Mouse (Mus musculus) limb, embryonic 15.5 days (tissue): ENCODE measurements at regions not wholly inside any gene's neighbourhood (a gene's known extent, or its start where the extent isn't known, plus 50 kb on each side); places are given as distances from the start of the nearest gene placed in this dataset.

ENCODE experiments used
- ATAC-seq: fragments of 200-750 bp; cut with Nextera tagmentation; 2 replicates; pipeline ENCODE4 v1.8.0; 2017; ENCODE audit warnings: low read depth, moderate TSS enrichment; ENCODE audit not compliant: insufficient number of reproducible peaks, low FRiP score, low TSS enrichment
- H3K27ac ChIP-seq: fragments of 300-500 bp; sonication (generic); 2 replicates; pipeline ENCODE4 v1.5.1; 2015; ENCODE audit warnings: moderate library complexity, mild to moderate bottlenecking, inconsistent platforms
- H3K27me3 ChIP-seq: fragments of 300-500 bp; sonication (generic); 2 replicates; pipeline ENCODE4 v1.6.1; 2015; ENCODE audit warnings: inconsistent platforms
- H3K36me3 ChIP-seq: fragments of 300-500 bp; sonication (generic); 2 replicates; pipeline ENCODE4 v1.6.1; 2015; ENCODE audit warnings: inconsistent platforms
- H3K4me1 ChIP-seq: fragments of 300-500 bp; sonication (generic); 2 replicates; pipeline ENCODE4 v1.6.1; 2015; ENCODE audit warnings: inconsistent platforms
- H3K4me2 ChIP-seq: fragments of 300-500 bp; sonication (generic); 2 replicates; pipeline ENCODE4 v1.6.1; 2015; ENCODE audit warnings: mild to moderate bottlenecking, inconsistent platforms
- H3K4me3 ChIP-seq: fragments of 300-500 bp; sonication (generic); 2 replicates; pipeline ENCODE4 v1.5.1; 2015; ENCODE audit warnings: mild to moderate bottlenecking, inconsistent platforms
- H3K9ac ChIP-seq: fragments of 300-500 bp; sonication (generic); 2 replicates; pipeline ENCODE4 v1.6.1; 2015; ENCODE audit warnings: inconsistent platforms
- H3K9me3 ChIP-seq: fragments of 300-500 bp; sonication (generic); 2 replicates; pipeline ENCODE4 v1.6.1; 2016; ENCODE audit warnings: inconsistent platforms
- WGBS: fragments of 180-500 bp; shearing (Covaris S2); methylation state at CpG from one replicate; pipeline ENCODE4 v1.1.7; 2015; 5-methylcytosine and 5-hydroxymethylcytosine counted together

DNA sequence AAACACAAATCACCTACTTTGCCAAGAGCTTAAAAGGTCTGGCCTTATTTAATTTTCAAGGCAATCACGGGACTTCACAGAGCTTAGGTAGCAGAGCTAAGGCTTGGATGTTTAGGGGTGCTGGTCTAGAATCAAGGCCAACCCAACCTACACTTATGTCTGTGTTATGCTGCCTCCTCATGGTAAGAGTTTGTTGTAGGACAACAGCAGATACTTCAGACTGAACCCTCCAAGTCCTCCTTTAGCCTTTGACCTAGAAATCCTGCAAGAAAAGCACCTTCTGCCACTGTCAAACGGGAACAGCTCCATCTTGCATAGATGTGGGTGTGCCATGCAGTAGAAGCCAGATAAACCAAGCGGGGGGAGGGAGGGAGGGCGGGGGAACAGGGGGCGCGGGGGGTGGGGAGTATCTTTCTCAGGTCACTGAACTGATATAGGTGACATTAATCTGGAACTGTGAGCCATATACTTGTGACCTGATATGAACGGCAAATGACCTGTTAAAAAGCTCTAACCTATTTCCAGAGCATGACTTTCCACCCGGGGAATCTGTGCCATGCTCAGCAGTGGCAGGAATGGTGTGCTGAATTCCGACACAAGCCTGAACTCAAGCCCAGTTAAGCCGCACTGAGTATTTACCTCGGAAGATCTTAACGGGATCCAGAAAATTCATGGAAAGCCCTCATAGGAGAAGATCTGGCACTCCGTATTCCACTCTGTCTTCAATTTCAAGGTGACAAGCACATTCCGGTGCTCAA lies 838.3 kb downstream of the Gsdmc2 start:
- Histone ChIP-seq H3K27ac (no peak overlapping the region), H3K4me1 (no peaks in the 10 kb centered on the region), H3K36me3 (no peaks in the 10 kb centered on the region), H3K27me3 (no peaks in the 10 kb centered on the region), H3K4me2 (no peak overlapping the region), H3K9ac (no peak overlapping the region), H3K9me3 (no peaks in the 10 kb centered on the region), H3K4me3 (no peak overlapping the region)
- no peak for ATAC-seq
- WGBS = 68% methylated on average over 14 of the region's 14 CpGs

GRCm38 (mm10) chr15:62994691-62995090 lies 850.3 kb downstream of the Gsdmc2 start:
- H3K36me3 ChIP-seq = no peaks in the 10 kb centered on the region
- no peak overlapping the region for H3K4me2 ChIP-seq

DNA sequence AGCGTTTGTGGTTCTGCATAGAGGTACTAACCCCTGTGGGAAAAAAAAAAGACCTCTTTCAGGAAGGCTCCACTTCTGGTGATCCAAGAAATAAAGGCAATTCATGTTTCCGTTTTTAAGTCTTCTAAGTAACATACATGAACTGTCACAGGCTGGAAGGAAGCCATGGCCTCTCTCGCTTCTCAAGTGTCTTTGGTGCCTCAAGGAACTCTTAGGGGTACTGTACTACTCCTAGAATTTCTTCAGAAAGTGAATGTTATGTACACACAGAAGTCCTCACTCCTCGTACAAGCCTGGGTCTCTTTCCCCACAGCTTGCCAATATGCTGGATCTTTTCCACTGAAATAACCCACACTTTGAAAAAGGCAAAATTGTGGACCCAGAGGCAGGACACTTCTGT lies 858.1 kb downstream of the Gsdmc2 start:
- ATAC-seq = no peak
- H3K4me1 ChIP-seq = no peaks in the 10 kb centered on the region
- no peaks in the 10 kb centered on the region for H3K9me3 ChIP-seq
- H3K4me3 ChIP-seq = no peak overlapping the region
- H3K27ac ChIP-seq = no peak overlapping the region
- H3K9ac ChIP-seq = no peak overlapping the region
- no peak overlapping the region for H3K4me2 ChIP-seq
- H3K36me3 ChIP-seq = no peaks in the 10 kb centered on the region
- H3K27me3 ChIP-seq = no peaks in the 10 kb centered on the region
- 69% methylated on average over 4 of the region's 4 CpGs for WGBS

More at GRCm38 (mm10) chr15:62994691-62995090, 850.3 kb downstream of the Gsdmc2 start:
- Histone ChIP-seq H3K9me3 (no peaks in the 10 kb centered on the region), H3K4me1 (no peaks in the 10 kb centered on the region), H3K4me3 (no peak overlapping the region), H3K27me3 (no peaks in the 10 kb centered on the region), H3K9ac (no peak overlapping the region), H3K27ac (no peak overlapping the region)
- 62% methylated on average over 2 of the region's 2 CpGs for WGBS
- ATAC-seq = no peak

- H3K9me3 ChIP-seq = no peaks in the 10 kb centered on the region
- ATAC-seq = no peak
- H3K4me1 ChIP-seq = no peaks in the 10 kb centered on the region
- no peak overlapping the region for H3K9ac ChIP-seq
- H3K4me3 ChIP-seq = no peak overlapping the region
- WGBS = 66% methylated on average over 7 of the region's 7 CpGs
- no peak overlapping the region for H3K27ac ChIP-seq
- H3K36me3 ChIP-seq = no peaks in the 10 kb centered on the region
- no peaks in the 10 kb centered on the region for H3K27me3 ChIP-seq
- no peak overlapping the region for H3K4me2 ChIP-seq
Observed at GRCm38 (mm10) chr15:62986147-62986546, 858.8 kb downstream of the Gsdmc2 start.

DNA sequence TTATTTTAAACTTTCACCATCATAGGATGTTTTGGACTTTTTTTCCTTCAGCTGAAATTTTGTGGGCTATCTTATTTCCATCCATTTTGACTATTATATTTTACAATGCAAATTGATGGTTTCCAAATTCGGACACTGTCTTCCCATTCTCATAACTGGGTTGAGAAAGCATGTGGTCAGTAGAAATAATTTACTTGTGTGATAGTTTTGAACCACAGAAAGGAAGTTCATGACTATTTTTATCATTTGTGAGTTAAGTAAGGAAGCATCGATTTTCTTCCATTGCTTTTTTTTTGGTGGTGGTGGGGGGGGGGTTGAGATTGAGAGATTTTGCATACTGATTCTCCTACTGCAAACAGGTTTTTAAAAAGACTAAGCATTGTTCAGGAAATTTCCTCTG lies 874.4 kb downstream of the Gsdmc2 start:
- no peak overlapping the region for H3K9ac ChIP-seq
- H3K4me2 ChIP-seq = no peak overlapping the region
- 79% methylated on average over 2 of the region's 2 CpGs for WGBS
- no peaks in the 10 kb centered on the region for H3K36me3 ChIP-seq
- no peaks in the 10 kb centered on the region for H3K9me3 ChIP-seq
- no peak for ATAC-seq
- H3K27me3 ChIP-seq = no peaks in the 10 kb centered on the region
- no peak overlapping the region for H3K4me3 ChIP-seq
- no peak overlapping the region for H3K27ac ChIP-seq
- H3K4me1 ChIP-seq = no peaks in the 10 kb centered on the region

DNA sequence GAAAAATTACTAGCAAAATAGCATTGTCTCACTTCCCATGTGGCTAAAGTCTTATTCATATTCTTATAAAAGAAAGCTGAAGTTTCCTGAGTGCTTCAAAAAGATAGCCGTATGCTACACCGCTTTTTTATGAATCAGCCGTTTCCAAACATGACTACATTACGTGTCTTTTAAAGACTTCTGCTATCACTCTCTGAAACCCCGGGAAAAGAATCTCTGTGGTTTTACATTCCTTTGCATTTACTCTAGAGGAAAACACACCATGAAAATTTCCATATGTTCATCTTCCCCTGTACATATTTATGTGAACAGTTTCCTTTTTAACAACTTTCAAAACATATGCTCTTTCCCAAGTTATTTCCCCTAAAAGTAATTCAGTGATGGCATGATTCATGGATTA lies 882.3 kb downstream of the Gsdmc2 start:
- Histone ChIP-seq H3K4me3 (no peak overlapping the region), H3K27ac (0 out of 2 replicates have a peak overlapping the region, but pooled peaks have one; percentile 24), H3K9me3 (no peaks in the 10 kb centered on the region), H3K36me3 (no peaks in the 10 kb centered on the region), H3K9ac (no peak overlapping the region), H3K4me1 (no peaks in the 10 kb centered on the region), H3K27me3 (no peaks in the 10 kb centered on the region), H3K4me2 (no peak overlapping the region)
- no peak for ATAC-seq
- WGBS = 35% methylated on average over 5 of the region's 5 CpGs

GRCm38 (mm10) chr15:62960623-62961022 lies 884.4 kb downstream of the Gsdmc2 start:
- Histone ChIP-seq H3K4me3 (no peak overlapping the region), H3K27ac (no peak overlapping the region), H3K4me1 (no peaks in the 10 kb centered on the region), H3K9ac (no peak overlapping the region), H3K4me2 (no peak overlapping the region), H3K27me3 (no peaks in the 10 kb centered on the region), H3K9me3 (no peaks in the 10 kb centered on the region), H3K36me3 (no peaks in the 10 kb centered on the region)
- ATAC-seq = no peak
- WGBS = 87% methylated on average over 1 of the region's 1 CpGs

GRCm38 (mm10) chr15:62958506-62959330 lies 886.3 kb downstream of the Gsdmc2 start:
- Histone ChIP-seq H3K9ac (no peak overlapping the region), H3K9me3 (no peaks in the 10 kb centered on the region), H3K4me1 (no peaks in the 10 kb centered on the region), H3K36me3 (no peaks in the 10 kb centered on the region), H3K4me2 (no peak overlapping the region), H3K27me3 (no peaks in the 10 kb centered on the region), H3K27ac (no peak overlapping the region), H3K4me3 (no peak overlapping the region)
- 93% methylated on average over 2 of the region's 2 CpGs for WGBS
- no peak for ATAC-seq

- H3K9ac ChIP-seq = no peak overlapping the region
- peak overlapping the region; percentile 30; the same call in 1 of the 2 replicates for H3K27ac ChIP-seq
- no peaks in the 10 kb centered on the region for H3K36me3 ChIP-seq
- H3K4me1 ChIP-seq = no peaks in the 10 kb centered on the region; the same call in 1 of the 2 replicates
- H3K27me3 ChIP-seq = no peaks in the 10 kb centered on the region
- 72% methylated on average over 1 of the region's 1 CpGs for WGBS
- no peak overlapping the region for H3K4me2 ChIP-seq
- no peak for ATAC-seq
- no peak overlapping the region for H3K4me3 ChIP-seq
- H3K9me3 ChIP-seq = no peaks in the 10 kb centered on the region
Observed at GRCm38 (mm10) chr15:62954889-62955288, 890.1 kb downstream of the Gsdmc2 start.

DNA sequence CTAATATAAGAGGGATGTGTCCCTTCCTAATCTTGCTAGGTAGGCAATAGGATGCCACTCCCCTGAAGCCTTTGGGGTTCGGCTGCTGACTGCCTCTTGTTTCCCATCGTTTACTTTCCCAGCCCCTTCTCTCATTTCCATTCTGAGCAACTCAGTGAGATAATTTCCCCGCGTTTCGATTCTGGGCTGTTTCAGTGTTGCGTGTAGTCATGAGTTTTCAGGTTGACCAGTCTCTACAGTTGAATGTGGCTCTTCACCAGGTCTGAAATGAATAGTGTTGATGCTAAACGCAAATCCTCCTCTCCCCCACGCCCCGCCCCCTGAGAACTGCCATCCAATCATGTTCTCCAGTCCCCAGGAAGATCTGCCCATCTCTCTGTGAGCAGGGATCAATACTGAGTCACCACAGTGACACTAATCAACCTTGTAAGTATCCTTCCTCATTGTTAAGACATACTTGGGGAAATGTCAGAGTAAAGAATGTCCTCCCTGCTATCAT lies 890.6 kb downstream of the Gsdmc2 start:
- ATAC-seq = no peak
- no peak overlapping the region for H3K4me2 ChIP-seq
- 71% methylated on average over 9 of the region's 9 CpGs for WGBS
- no peaks in the 10 kb centered on the region for H3K27me3 ChIP-seq
- no peaks in the 10 kb centered on the region; the same call in 1 of the 2 replicates for H3K4me1 ChIP-seq
- no peak overlapping the region for H3K9ac ChIP-seq
- H3K4me3 ChIP-seq = no peak overlapping the region
- H3K36me3 ChIP-seq = no peaks in the 10 kb centered on the region
- H3K9me3 ChIP-seq = no peaks in the 10 kb centered on the region
- peak overlapping the region; percentile 30; the same call in 1 of the 2 replicates for H3K27ac ChIP-seq

DNA sequence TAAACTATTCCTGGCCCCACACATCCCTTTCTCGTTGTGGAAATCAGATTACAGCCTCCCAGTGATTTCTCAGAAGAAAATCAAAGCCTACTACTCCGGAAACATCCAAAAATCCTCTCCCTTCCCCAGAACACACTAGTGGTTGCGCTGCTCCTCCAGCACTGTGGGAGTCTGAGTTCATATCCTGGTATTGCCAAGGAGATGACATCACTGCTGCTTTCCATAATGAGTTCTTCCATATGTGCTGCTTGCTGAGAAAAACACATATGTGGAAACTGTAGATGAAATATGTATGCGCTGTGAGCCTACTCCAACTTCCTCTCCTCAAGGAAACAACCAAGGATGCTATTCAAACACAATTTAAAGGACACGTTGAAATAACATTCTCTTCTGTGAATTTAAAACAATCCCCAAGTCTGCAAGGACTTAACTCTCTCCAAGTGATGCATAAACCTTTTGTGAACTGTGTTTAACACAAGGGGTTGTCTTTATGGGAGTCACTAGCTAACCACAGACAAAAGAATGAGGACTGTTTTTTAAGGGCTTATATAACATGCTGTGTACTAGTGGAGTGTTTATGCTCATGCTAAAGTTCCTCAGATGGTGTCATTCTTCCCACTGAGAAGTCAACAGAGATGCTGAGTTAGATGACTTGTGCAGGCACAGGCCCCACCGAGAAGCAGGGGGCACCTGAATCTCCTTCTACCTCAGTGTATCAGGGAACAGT lies 891.6 kb downstream of the Gsdmc2 start:
- Histone ChIP-seq H3K36me3 (no peaks in the 10 kb centered on the region), H3K9ac (no peak overlapping the region), H3K4me3 (no peak overlapping the region), H3K27ac (peak overlapping the region; percentile 62), H3K4me1 (no peaks in the 10 kb centered on the region; the same call in 1 of the 2 replicates), H3K27me3 (no peaks in the 10 kb centered on the region), H3K9me3 (no peaks in the 10 kb centered on the region), H3K4me2 (no peak overlapping the region)
- WGBS = 38% methylated on average over 6 of the region's 6 CpGs
- ATAC-seq = no peak
